Mouse (Mus musculus) liver, postnatal 0 days (tissue): Measurements from ENCODE around the gene Dgkz.
A peak's percentile ranks its signal among the peaks of the same experiment; 100 is the strongest.

Experiments
- CTCF ChIP-seq: sonication (generic); IDR thresholded peaks from 2 replicates; pipeline ENCODE4 v1.5.1; 2016; ENCODE audit warnings: antibody characterized with exemption, low read depth
- EP300 ChIP-seq: IDR thresholded peaks from 2 replicates; pipeline ENCODE4 v1.6.1; 2016; ENCODE audit warnings: antibody characterized with exemption, low read depth, mild to moderate bottlenecking

GRCm38 (mm10) chr2:91958701-91959457 lies 16.8 kb downstream of the Dgkz start:
- TF ChIP-seq CTCF (peak; percentile 84), EP300 (no peak)
